Mouse (Mus musculus): ENCODE data around the gene Klf16. TPM values are rescaled to one million over a fixed set of nuclear protein-coding genes. Genes with fewer than 3 reads are reported as not detected.
"Not testable (repeated sequence)": the region's sequence is repeated elsewhere in the genome, so short reads cannot be mapped to it uniquely, and the experiment has no call there.

The Klf16 gene
- polyA plus RNA-seq, 1 experiment: 7.7 TPM

DNA sequence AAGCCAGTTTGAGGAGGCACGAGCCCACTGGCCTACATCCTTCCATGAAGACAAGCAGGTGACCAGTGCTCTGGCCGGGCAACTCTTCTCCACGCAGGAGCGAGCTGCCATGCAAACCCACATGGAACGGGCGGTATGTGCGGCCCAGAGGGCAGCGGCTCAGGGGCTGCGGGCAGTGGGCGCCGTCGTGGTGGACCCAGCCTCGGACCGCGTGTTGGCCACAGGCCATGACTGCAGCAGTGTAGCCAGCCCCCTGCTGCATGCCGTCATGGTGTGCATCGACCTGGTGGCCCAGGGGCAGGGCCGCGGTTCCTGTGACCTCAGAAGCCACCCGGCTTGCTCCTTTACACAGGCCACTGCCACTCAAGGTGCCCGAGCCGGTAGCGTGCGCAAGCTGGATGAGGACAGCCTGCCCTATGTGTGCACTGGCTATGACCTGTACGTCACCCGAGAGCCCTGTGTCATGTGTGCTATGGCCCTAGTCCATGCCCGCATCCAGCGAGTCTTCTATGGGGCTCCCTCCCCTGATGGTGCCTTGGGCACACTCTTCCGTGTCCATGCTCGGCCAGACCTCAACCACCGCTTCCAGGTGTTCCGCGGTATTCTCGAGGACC, 29.7 kb upstream of the Klf16 start:
- Histone ChIP-seq H3K4me1 (ENCODE audit: control insufficient read depth, insufficient read depth, low read length) (peaks cover 21% of the 10 kb centered on the region), H3K4me3 (ENCODE audit: insufficient read depth, low read length) (no peak overlapping the region), H3K27ac (ENCODE audit: insufficient read depth, low read depth, low read length) (no peak overlapping the region)
- no peak for TF ChIP-seq POLR2A (IDR thresholded peaks at IDR 0.05; ENCODE audit: borderline replicate concordance, low read depth, low read length)
- TF ChIP-seq CTCF (IDR thresholded peaks at IDR 0.05; ENCODE audit: low read depth, low read length): no peak

DNA sequence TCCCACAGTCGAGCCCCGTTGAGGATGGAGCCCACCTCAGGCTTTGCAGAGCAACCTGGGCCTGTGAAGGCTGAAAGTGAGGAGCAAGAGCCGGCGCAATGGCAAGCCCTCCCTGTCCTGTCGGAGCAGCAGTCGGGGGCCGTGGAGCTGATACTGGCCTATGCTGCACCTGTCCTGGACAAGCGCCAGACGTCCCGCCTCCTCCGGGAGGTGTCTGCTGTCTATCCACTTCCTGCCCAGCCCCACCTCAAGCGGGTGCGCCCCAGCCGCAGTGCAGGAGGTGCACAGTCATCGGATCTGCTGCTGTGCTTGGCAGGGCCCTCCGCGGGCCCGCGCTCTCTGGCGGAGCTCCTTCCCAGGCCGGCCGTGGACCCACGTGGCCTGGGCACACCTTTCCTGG, 29.2 kb upstream of the Klf16 start:
- no peak for TF ChIP-seq POLR2A (IDR thresholded peaks at IDR 0.05; ENCODE audit: borderline replicate concordance, low read depth, low read length)
- no peak for TF ChIP-seq CTCF (IDR thresholded peaks at IDR 0.05; ENCODE audit: low read depth, low read length)
- H3K27ac ChIP-seq (ENCODE audit: insufficient read depth, low read depth, low read length): no peak overlapping the region
- peaks cover 17% of the 10 kb centered on the region for H3K4me1 ChIP-seq (ENCODE audit: control insufficient read depth, insufficient read depth, low read length)
- H3K4me3 ChIP-seq (ENCODE audit: insufficient read depth, low read length): no peak overlapping the region

DNA sequence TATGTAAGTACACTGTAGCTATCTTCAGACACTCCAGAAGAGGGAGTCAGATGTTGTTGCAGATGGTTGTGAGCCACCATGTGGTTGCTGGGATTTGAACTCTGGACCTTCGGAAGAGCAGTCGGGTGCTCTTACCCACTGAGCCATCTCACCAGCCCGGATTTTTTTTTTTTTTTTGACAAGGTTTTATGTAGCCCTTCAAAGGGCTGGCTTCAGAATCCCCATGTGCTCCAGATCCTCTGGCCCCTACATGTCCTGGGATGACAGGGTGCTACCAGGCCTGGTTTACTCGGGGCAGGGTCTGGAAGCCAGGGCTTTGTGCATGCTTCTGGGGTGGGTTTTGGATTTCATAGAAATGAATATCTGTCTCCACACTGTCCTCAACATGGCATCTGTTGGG, 28.6 kb upstream of the Klf16 start, which contains the start of gene Gm49322:
Gene Gm49322 (plus strand): TSS at position 301 of the 400 bp plus-strand sequence.
- peaks cover 14% of the 10 kb centered on the region for H3K4me1 ChIP-seq (ENCODE audit: control insufficient read depth, insufficient read depth, low read length)
- not testable (repeated sequence) for H3K27ac ChIP-seq (ENCODE audit: insufficient read depth, low read depth, low read length); H3K4me3 ChIP-seq (ENCODE audit: insufficient read depth, low read length)

DNA sequence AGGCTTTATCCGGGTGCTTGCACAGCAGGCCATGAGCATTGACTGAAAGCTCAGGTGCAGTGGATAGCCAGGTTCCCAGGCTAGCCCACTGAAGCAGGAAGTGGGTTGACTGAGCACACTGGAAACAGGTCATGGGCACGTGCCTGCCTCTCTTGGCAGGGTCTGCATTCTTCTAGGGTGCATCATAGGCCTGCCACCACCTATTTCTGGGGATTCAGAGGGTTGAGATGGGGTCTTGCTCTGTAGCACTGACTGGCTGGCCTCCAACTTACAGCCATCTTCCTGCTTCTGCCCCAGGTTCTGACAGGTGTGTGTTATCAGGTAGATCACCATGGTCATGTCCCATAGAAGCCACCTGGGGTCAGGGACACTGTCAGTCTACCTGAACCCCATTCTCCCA, 27.9 kb upstream of the Klf16 start:
- Histone ChIP-seq H3K4me1 (ENCODE audit: control insufficient read depth, insufficient read depth, low read length) (peaks cover 14% of the 10 kb centered on the region), H3K27ac (ENCODE audit: insufficient read depth, low read depth, low read length) (no peak overlapping the region), H3K4me3 (ENCODE audit: insufficient read depth, low read length) (no peak overlapping the region)
- TF ChIP-seq POLR2A (IDR thresholded peaks at IDR 0.05; ENCODE audit: borderline replicate concordance, low read depth, low read length) (no peak), CTCF (IDR thresholded peaks at IDR 0.05; ENCODE audit: low read depth, low read length) (no peak)

DNA sequence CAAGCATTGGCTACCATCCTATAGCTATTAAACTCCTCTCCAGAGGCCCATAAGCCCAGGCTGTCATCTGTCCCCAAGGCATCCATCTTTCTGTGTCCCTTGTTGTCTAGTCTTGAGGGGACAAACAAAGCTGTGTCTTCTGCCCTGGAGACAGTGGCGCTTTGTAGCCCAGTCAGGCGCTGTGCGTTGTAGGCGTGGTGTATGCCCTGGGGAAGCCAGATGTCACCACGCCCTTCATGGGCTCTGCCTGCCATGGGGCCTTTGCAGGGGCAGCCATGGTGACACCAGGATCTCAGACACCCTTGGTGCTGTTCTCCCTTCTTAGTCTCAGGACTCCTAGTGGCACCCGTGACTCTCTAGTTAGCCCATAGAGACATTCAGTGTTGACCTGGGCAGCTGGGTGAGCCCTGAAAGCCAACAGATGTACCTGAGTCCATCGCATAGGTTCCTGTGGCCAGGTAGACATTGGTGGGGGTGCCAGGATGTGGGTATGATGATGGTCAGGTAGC, 26.9 kb upstream of the Klf16 start:
- H3K27ac ChIP-seq (ENCODE audit: insufficient read depth, low read depth, low read length): peak overlapping the region; percentile 86
- H3K4me3 ChIP-seq (ENCODE audit: insufficient read depth, low read length): peak overlapping the region; percentile 96
- no peak for TF ChIP-seq CTCF (IDR thresholded peaks at IDR 0.05; ENCODE audit: low read depth, low read length)
- no peak for TF ChIP-seq POLR2A (IDR thresholded peaks at IDR 0.05; ENCODE audit: borderline replicate concordance, low read depth, low read length)
- H3K4me1 ChIP-seq (ENCODE audit: control insufficient read depth, insufficient read depth, low read length): peaks cover 14% of the 10 kb centered on the region

DNA sequence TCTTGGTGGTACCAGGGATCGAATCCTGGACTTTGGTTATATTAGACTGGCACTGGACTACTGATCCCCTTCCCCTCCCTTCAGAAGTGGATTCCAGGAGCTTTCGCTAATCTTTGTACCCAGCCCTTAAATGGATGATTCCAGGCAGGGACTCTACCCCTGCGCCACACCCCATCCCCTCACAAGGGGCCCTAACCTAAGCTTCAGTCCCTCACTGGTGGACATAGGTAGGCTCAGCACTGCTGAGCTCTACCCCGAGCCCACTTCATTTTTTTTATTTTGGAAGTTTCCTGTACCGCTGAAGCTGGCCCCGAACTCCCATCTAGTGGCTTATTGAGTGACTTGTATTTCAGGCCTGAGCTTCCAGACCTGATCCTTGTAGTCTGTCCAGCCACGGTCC, 26.2 kb upstream of the Klf16 start:
- Histone ChIP-seq H3K4me1 (ENCODE audit: control insufficient read depth, insufficient read depth, low read length) (peaks cover 15% of the 10 kb centered on the region), H3K27ac (ENCODE audit: insufficient read depth, low read depth, low read length) (peak overlapping the region; percentile 86), H3K4me3 (ENCODE audit: insufficient read depth, low read length) (peak overlapping the region; percentile 96)
- TF ChIP-seq POLR2A (IDR thresholded peaks at IDR 0.05; ENCODE audit: borderline replicate concordance, low read depth, low read length) (no peak), CTCF (IDR thresholded peaks at IDR 0.05; ENCODE audit: low read depth, low read length) (no peak)

DNA sequence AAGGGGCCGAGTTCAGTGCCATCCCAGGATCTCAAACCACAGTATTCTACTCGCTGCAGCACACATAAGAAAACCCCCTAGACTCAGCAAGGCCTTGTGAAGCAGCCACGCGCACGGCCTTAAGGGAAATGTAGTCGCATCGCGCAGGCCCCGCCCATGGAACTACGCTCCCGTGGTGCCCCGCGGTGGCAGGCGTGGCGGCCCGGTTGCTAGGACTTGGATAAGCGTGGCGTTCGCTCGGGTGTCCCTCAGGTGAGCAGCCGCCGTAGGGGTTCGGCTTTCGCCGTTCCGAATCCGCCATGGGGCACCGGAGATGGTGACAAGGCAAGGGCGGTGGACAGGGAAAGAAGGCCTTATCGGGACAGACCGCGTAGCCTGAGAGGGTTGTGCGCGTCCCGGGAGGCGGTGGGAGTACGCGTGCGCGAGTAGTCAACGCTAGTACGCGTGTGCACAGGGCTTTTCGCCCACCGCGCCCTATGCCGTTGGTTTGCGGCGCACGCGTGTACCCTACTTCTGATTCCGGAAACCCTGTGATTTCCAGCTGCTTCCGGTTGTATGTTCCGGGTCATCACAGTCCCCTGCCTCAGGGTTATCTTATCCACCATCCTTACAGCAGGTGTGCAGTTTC, 25.7 kb upstream of the Klf16 start, which contains the start of the genes Scamp4 and Adat3:
Gene Scamp4 (plus strand): TSS at position 175 of the 628 bp plus-strand sequence.
Gene Adat3 (plus strand): TSS at position 183 of the 628 bp plus-strand sequence.
- Histone ChIP-seq H3K27ac (ENCODE audit: insufficient read depth, low read depth, low read length) (peak within 1 kb of the TSS; percentile 86), H3K4me3 (ENCODE audit: insufficient read depth, low read length) (peak within 1 kb of the TSS; percentile 96), H3K4me1 (ENCODE audit: control insufficient read depth, insufficient read depth, low read length) (peaks cover 21% of the 10 kb centered on the region)
- TF ChIP-seq CTCF (IDR thresholded peaks at IDR 0.05; ENCODE audit: low read depth, low read length) (no peak), POLR2A (IDR thresholded peaks at IDR 0.05; ENCODE audit: borderline replicate concordance, low read depth, low read length) (no peak)

DNA sequence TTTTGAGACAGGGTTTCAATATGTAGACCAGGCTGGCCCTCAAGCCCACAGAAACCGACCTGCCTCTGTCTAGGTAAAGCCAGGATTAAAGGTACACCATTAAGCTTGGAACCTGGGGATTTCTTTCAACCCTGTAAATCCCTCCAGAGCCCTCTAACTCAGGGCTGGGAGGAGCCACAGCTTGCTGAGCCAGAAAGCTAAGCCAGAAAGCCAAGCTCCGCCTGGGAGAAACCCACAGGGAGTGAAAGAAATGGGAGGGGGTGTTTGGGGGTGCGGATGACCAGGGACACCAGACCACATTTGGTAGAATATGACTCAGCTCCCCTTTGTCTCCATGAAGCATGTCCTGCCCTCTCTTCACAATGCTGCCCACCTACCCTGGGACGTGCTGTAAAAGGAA, 19.2 kb upstream of the Klf16 start:
- no peak for TF ChIP-seq POLR2A (IDR thresholded peaks at IDR 0.05; ENCODE audit: borderline replicate concordance, low read depth, low read length)
- no peak for TF ChIP-seq CTCF (IDR thresholded peaks at IDR 0.05; ENCODE audit: low read depth, low read length)

DNA sequence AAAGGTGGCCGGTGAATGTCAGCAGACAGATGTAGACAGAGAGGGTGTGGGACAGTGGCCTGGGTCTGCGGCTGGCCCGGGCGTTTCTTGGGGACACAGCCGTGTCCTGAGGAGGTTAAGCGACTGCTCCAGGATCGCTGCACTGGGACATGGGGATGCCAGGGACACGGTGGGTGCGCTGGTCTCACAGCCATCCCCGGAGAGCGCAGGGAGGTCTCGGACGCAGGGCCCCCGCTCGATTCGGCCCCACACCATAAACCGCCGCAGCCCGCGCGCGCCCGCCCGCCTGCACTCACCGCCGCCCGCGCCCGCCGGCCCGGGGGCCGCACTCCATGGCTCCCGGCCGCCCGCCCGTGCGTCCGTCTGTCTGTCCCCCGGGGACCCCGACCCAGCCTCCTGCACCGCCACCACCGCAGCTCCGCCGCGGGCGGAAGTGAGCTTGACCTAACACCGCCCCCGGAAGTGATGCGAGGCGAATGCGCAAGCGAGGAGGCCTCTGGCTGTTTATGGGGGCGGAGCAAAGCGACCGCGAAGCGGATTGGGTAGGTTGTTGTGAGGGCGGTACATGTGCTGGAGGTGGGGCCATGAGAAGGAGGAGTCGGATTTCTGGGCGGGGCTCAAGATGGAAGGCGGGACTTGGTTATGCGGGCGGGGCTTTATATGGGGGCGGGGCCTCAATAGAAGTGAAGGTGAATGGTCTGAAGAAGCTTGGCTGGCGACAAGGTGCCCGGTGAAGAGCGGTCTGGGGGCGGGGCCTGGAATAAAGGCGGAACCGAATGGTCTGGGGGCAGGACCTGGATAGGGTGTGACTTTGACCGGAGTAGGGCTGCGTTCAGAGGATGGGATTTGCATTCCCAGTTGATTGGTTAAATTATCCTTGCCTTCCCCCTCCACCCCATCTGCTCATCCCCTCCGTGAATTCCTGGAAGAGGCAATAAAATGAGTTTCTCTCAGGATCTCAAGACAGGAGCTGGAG, 13.0 kb upstream of the Klf16 start, which contains the start of gene Abhd17a:
Gene Abhd17a (minus strand): TSS at position 463 of the 976 bp plus-strand sequence.
- no peak for TF ChIP-seq CTCF (IDR thresholded peaks at IDR 0.05; ENCODE audit: low read depth, low read length)
- peak; percentile 76; the same call in 1 of the 2 replicates for TF ChIP-seq POLR2A (IDR thresholded peaks at IDR 0.05; ENCODE audit: borderline replicate concordance, low read depth, low read length)
- Histone ChIP-seq H3K27ac (ENCODE audit: insufficient read depth, low read depth, low read length) (peak within 1 kb of the TSS; percentile 7; the same call in 1 of the 2 replicates), H3K4me3 (ENCODE audit: insufficient read depth, low read length) (peak within 1 kb of the TSS; percentile 74), H3K4me1 (ENCODE audit: control insufficient read depth, insufficient read depth, low read length) (peaks cover 18% of the 10 kb centered on the region)

More for the DNA sequence above, 19.2 kb upstream of the Klf16 start:
- Histone ChIP-seq H3K4me3 (ENCODE audit: insufficient read depth, low read length) (no peak overlapping the region), H3K4me1 (ENCODE audit: control insufficient read depth, insufficient read depth, low read length) (peaks cover 26% of the 10 kb centered on the region), H3K27ac (ENCODE audit: insufficient read depth, low read depth, low read length) (no peak overlapping the region)

Data from bone marrow macrophage, adult 2 months (primary cell).